Mouse (Mus musculus) skeletal muscle tissue, adult 2 months (tissue): Measurements from ENCODE around the gene Smarcc1.
"Not testable (repeated sequence)": the region's sequence is repeated elsewhere in the genome, so short reads cannot be mapped to it uniquely, and the experiment has no call there.

Experiments
- DNase-seq: peaks from one replicate; pipeline ENCODE4 v3.0.0-alpha.2; 2012; ENCODE audit warnings: low read depth, low spot score

Smarcc1 gene

DNA sequence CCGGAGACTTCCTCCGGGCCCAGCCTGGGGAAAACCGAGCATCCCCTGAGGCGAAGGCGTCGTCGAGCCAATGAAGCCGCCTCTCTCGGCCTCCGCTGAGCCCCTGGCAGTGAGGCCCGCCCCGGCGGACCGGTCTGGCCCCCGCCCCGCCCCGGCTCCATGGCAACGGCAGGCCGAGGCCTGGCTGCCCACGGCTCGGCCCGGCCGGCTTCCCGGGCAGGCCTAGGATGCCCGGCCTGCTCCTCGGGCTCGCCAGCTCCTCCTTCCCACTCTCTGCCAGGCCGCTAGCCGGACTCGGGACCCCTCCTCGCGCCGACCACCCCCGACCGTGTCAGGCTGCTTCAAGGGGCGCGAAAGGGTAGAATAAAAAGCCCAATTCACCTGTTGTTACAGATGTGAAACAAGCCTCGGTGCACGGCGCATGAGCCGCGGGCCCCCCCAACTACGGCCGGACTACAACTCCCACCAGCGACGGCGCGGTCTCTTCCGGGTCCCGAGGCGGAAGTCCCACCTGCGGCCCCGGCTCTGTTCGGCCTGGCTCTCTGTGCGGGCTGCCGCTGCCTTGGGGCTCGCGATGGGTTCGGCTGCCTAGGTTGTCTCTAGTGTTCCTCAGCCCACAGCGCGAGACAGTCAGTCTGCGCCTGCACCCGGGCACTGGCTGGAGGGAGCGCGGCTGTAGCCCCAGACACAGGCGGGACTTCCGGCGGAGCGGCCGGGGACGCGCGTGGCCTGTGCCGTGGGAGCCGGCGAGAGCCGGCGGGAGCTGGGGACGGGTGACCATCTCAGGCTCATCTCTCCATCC lies at the start of gene Smarcc1:
Gene Smarcc1, plus strand, starts transcription at position 732 of the 802 bp plus-strand sequence.
- DNase-seq, result peak; percentile 67

DNA sequence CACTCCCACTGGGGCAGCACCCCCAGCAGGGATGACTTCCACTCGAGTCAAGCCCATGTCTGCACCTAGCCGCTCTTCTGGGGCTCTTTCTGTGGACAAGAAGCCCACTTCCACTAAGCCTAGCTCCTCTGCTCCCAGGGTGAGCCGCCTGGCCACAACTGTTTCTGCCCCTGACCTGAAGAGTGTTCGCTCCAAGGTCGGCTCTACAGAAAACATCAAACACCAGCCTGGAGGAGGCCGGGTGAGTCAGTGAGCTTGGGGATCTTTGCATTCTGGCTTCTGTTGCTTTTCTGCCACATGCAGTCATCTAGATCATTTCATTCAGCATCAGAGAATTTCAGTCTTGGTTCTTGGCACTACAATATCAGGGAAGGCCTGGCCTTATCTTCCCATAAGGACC lies 48.8 kb upstream of the Smarcc1 start:
- no peak for DNase-seq

DNA sequence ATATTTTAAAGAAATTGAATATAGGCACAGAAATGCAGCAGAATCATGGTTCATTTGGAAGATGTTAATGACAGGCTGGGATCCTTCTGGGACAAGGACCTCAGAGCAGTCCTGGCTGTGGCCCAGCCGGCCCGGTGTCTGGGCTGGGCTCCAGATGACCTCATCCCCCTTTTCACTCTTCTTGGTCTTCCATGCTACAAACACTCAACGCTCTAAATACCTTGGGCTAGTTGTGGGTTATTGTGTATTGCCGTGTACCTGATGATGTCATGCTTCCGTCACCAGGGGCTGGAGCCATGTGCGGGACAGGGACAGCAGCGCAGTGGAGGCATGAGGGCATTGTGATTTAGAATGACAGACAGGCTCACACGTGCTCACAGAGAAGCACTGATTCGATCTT lies 47.1 kb upstream of the Smarcc1 start:
- DNase-seq, result peak; percentile 65

DNA sequence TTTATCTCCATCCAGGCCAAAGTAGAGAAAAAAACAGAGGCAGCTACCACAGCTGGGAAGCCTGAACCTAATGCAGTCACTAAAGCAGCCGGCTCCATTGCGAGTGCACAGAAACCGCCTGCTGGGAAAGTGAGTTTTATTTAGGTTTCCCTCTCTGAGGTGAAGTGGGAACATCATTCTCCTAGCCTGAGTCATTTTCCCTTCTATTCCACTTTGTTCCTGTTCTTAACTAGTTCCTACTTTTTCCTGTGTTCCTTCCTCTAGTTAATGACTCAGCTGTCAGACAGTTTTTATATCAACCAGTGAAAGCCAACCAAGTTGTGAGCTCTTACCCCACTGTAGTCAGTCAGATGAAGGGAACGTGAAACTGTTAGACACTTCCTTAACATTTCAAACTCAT lies 46.5 kb upstream of the Smarcc1 start:
- DNase-seq, result no peak

DNA sequence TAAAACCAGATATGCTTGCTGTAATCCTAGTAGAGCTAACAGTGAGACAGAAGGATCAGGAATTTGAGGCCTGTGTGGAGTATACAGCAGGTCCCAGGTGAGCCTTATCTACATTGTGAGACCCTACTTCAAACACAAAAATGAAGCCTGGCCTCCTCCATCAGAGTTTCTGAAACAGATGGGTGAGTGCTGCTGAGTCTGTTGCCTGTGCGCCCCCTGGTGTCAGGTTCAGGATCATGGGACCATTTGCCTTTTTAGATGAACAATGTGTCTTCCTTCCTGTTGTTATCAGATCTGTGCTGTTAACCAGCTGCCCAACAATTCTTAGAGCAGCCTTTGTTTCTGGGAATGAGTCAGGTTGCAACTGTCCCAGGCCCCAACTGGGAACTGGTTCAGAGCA lies 45.7 kb upstream of the Smarcc1 start:
- DNase-seq, result no peak

DNA sequence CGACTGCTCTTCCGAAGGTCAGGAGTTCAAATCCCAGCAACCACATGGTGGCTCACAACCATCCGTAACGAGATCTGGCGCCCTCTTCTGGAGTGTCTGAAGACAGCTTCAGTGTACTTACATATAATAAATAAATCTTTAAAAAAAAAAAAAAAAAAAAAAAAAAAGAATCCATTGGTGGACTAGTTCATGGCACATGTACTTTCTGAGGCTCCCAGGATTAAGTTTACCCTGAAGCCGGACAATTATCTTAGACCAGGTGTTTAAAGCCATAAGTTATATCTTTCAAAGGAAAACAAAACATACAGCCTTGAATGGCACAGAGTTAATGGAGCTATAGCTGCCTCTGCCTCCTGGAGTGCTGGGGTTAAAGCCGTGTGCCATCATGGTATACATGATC lies 41.0 kb upstream of the Smarcc1 start:
- not testable (repeated sequence) for DNase-seq

DNA sequence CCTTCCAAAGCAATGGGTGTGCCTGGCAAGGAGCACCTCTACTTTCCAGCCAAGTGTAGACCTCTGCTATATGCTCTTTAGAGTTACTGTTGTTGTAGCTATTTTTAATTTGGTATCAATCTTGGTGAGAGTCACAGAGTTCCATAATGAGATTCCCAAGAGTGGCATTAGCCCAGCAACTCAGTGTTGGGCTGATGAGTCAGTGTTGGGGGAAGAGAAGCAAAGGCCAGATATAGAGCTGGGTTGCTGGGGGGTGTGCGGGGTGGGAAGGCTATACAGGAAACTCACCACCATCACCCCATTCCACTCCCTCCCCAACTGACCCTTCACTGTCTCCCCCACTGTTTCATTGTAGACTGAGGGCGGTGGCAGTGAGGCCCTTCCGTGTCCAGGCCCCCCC lies 36.4 kb upstream of the Smarcc1 start:
- DNase-seq, result no peak

DNA sequence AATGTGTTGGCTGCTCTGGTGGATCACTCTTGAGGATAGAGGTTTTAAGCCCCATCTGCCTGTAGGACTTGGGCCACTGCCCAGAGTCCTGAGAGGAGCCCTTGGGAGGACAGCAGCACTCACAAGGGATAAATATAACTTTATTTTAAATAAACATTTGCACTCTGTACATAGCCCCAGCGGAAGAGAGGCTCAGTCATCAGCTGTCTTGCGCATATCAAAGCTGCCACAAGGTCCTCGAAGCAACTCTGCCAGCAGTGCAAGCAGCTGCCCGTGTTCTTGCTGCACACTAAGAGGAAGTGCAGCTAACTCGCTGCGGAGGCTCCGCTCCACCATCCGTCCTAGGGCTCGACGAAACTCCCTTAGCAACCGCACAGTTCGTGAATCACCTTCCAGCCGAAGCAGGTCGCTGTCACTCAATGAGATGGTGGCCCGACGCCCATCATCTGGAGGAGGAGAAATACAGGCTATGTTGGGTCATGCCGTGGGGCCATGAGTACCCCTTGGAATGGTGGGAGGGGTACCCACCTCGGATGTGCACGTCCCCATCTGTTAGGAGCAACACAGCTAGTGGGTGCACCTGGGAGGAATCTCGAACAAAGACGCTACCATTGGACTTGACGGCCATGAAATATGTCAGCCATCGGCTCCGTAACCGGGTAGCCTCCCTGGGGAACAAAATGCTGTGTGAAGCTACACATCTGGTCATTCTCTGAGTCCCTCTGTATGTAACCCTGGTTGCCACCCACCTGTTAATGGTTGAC lies 33.1 kb upstream of the Smarcc1 start:
- peak; percentile 64 for DNase-seq

DNA sequence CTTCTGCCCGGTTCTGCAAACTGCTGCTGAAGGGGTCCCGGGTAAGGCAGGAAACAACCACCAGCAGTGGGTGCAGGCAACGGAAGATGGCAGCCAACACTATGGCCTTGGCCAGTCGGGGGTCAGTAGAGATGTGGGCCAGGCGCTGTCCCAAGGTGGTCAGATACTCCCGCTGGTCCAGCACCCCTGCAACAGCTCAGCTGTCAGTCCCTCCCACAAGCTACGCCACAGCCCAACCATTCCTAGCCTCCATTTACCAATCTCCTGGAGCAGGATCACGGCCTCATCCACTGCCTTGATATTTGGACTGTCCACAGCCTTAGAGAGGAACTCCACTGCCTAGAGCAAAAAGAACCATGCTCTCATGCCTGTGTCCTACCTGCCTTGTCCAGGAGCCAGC lies 31.8 kb upstream of the Smarcc1 start:
- no peak for DNase-seq

DNA sequence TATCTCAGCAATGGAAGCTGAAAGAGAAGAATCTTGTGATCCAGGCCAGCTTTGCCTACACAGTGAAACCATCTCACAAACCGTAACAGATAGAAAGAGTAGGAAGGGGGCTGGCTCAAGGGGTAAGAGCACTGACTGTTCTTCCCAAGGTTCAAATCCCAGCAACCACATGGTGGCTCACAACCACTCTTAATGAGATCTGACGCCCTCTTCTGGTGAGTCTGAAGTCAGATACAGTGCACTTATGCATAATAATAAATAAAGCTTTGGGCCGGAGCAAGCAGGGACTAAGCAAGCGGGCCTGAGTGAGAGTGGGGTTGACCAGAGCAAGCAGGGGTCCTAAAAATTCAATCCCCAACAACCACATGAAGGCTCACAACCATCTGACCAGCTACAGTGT lies 24.2 kb upstream of the Smarcc1 start:
- DNase-seq, result no peak

DNA sequence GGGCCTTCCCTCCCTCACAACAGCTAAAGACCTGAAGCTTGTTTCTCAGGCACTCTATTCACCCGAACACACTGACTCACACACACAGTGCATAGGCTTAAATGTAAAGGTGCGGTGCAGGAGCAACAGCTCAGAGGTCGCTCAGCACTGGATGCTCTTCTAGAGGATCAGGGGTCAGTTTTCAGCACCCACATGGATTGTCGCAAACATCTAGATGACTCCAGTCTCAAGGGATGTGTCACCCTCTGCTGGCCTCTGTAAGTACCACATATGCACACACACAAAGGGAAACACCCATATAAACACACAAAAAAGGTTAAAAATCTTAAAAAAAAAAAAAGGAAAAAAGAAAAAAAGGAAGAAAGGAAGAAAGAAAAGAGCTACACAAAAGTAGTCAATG lies 22.7 kb upstream of the Smarcc1 start:
- no peak for DNase-seq

DNA sequence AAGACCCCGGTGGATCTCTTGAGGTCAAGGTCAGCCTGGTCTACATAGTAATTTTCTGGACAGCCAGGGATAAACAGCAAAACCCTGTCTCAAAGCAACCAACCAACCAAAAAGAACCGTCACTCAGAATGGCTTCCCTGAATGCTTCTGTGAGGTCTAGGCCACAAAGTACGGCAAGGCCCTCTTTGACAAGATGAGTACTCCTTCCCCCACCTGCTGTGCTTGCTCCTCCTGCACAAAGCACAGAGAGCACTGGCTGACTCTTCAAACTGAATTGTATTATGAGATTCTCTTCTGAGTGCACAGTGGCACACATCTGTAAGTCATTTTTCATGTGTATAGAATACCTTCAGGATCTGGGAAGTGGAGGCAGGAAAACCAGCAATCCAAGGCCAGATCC lies 19.7 kb upstream of the Smarcc1 start:
- no peak for DNase-seq

DNA sequence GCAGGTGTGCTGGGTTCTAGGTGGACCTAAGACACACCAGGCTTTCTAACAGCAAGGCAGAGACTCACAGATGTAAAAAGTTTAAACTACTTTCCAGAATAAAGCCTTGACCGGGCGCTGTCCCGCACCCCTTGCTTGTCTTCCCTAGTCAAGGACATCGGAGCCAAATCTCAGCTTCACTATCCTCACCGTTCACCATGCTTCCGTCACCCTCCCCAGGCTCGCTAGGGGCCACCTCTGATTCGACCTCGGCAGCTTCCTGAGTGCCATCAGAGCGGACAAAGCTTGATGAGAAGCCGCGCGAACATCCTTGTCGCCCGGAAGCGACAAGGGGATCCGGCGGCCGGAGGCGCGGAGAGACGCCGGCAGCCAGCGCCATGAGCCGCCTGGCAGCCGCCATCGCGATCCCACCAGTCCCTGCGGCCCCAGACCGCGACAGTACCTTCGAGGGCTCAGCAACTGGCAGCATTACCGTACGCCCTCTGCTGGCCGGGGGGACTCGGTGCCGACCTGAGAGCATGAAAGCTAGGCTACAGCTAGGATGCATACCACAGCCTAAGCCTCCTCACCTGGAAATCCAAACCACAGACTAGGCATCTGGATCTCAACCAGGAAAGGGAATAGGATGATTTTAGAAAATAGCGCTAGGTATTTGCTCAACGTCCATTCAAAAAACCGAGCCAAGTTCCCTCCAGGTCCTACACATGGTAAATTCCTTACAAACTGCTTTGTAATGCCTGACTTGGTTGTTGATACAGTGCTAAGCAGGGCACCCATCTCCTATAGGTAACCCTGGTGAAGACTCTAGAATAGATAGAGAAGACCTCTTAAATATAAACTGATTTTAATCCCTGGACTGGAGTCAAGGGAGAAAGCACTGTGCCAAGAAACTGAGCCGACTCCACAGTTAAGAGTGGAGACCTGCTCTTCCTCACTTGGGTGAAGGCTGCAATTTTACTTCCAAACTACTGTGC lies 16.6 kb upstream of the Smarcc1 start:
- DNase-seq, result peak; percentile 79

DNA sequence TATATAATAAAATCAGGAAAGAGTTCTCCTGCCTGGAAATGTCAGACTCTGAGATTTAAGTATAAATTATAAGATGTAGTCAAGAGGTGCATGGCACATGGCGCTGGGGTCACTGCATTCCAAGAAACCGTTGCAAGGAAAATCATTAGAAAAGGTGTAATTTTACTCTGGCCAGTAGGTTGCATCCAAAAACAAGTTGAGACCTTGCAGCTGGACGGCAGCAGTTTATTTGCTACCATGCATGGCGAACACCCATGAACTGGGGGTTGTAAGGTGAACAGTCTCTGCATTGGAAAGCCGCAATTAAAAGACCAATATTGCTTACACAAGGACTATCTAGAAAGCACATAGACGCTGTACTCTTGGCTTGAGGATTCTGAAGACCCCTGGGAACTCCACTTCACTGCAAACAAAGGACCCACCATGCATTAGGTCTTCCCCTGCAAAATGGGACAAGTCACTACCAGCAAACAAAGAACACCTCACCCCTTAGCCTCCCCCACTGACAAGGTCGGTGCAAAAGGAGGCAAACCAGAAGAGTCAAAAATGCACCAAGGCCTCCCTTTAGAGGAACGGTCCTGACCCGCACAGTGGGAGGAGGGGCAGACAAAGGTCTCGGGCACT lies 1.0 kb upstream of the Smarcc1 start:
- no peak for DNase-seq

DNA sequence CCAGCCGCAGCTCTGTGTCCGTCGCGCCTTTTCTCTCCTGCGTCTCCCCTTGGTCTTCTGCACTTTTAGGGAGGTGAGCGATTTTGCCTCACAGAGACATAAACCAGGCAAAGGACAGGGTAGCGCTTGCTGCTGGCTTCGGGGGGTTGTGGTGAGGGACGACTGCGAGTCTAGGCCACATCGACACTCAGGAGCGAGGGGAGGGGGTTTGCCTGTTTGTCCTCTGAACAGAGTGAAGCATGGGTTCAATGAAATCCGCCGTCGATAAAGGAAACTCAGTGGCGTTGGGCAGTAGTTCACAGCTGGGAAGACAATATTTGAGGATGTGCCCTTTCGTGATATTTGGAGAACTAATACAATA lies 251 bp downstream of the Smarcc1 start, which contains the start of gene Dhx30:
Gene Dhx30, minus strand, starts transcription at position 52 of the 361 bp plus-strand sequence.
- DNase-seq, result no peak

DNA sequence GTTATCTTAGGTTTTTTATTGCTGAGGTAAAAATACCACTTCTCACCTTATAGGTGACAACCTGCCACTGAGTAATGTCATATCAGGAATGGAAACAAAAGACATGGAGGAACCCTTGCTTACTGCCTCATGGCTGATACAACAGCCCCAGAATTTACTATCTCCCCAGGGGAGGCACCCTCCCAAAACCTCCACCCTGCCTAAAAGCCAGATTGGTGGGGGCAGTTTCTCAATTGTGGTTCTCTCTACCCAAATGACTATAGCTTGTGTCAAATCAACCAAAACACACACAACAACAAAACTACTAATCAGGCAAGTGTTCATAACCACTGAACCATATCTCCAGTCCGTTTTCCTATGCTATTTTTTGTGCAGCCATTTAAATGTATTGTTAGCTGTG lies 741 bp downstream of the Smarcc1 start:
- DNase-seq, result no peak

DNA sequence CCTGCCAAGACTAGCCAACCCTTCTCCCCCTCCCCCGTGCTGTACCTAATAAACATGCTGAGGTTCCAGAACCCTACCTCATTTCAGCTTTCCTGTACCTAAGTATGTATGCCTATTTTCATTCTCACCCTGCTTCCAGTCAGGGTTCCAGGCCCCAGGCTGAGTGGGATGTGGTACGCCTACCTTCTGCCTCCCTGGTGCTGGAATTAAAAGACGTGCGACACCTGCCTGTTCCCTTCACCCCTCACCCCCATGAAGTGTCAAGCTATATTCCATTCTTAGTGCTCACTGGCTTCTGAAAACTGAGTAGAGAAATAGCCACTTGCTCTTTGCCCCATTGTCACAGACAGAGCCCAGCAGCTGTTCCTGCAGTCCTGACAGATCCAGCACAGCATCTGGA lies 3.9 kb downstream of the Smarcc1 start:
- DNase-seq, result no peak

DNA sequence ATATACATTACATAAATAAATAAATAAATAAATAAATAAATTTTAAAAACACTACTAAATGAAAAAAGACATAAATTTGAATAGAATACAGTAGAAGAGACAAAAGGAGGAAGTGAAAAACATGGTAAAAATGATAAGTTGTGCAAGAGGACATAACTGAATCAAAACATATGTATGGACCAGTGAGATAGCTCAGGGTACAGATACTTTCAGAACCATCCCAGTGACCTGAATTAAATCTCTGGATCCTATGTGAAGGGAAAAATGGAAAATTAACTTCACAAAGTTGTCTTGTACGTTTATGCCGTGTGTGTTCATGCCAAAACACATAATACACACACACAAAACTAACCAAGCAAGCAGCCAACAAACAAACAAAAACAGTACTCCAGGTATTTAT lies 5.8 kb downstream of the Smarcc1 start:
- no peak for DNase-seq

DNA sequence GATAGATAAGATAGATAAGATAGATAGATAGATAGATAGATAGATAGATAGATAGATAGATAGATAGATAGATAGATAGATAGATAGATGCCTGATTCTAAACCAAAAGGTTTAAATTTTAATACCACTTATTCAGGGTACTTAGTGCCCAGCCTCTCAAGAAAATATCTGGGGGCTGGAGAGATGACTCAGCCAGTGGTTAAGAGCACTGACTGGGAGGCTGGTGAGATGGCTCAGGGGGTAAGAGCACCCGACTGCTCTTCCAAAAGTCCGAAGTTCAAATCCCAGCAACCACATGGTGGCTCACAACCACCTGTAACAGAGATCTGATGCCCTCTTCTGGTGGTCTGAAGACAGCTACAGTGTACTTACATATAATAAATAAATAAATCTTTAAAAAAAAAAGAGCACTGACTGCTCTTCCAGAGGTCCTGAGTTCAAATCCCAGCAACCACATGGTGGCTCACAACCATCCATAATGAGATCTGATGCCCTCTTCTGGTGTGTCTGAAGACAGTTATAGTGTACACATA lies 6.6 kb downstream of the Smarcc1 start:
- DNase-seq, result not testable (repeated sequence)

DNA sequence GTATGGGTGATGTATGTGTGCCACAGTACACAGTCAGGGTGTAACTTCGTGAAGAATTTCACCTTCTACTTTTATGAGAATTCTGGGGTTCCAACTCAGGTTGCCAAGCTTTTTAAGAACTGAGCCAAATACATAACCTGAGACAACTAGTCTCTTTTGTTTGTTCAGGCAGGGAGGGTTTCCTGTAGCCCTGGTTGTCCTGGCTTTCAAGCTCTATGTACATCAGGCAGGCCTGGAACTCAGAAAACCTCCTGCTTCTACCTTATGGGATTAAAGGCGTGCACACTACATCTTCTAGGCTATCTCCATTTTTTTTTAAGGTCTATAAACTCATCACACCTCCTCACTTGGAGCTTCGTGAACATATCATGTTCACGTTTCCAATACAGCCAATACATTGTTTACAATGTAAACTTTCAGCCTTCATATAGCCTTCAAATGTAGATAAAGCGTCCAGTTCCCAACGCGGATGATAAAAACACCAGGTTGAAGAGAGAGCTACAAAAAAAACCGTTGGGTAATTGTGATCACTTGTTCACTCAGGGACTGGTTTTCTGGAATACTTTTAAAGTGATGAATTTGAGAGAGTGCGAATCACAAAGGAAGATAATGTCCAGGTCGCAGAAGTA lies 13.5 kb downstream of the Smarcc1 start:
- DNase-seq, result no peak
